Mouse (Mus musculus): Measurements from ENCODE around the gene Mog.

GRCm38 (mm10) chr17:37011719-37012118 is 11.5 kb downstream of the Mog start:
- TF ChIP-seq CTCF (IDR thresholded peaks at IDR 0.05; ENCODE audit: low read depth, low read length) (no peak), GATA2 (IDR thresholded peaks at IDR 0.05; ENCODE audit: borderline replicate concordance, low read depth, low read length) (no peak), GATA1 (IDR thresholded peaks at IDR 0.05; ENCODE audit: borderline replicate concordance, low read length) (no peak), TAL1 (conservative IDR thresholded peaks at IDR 0.05; ENCODE audit: low read depth, low read length) (no peak), POLR2AphosphoS5 (IDR thresholded peaks at IDR 0.05; ENCODE audit: insufficient replicate concordance, low read depth, low read length) (no peak)
